Mouse (Mus musculus): ENCODE measurements around the gene Dyrk1a. TPM values are rescaled to one million over a fixed set of nuclear protein-coding genes. Genes with fewer than 3 reads are reported as not detected.

Gene Dyrk1a
- polyA plus RNA-seq, 1 experiment from 2014 or later: 9.5 TPM

DNA sequence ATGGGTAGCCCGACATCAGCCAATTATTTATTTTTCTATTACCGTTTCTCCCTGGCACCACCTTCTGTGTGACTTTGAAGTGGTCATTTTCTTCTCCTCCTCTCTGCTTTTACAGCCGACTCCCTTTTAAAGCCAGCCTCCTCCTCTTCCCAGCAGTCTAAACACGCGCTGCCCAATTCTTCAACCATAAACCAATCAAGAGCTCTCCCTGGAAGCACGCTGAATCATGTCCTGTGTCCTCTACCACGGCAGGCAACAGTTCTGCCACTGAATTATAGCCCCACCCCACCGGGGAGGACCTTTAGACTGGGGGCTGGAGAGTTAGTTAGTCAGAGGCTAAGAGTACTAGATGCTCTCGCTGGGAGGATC, 32.7 kb upstream of the Dyrk1a start:
- Histone ChIP-seq H3K9ac (no peak overlapping the region), H3K36me3 (no peaks in the 10 kb centered on the region), H3K4me2 (no peak overlapping the region), H3K27me3 (no peaks in the 10 kb centered on the region), H3K4me3 (no peak overlapping the region), H3K9me3 (no peaks in the 10 kb centered on the region), H3K4me1 (replicated peaks) (no peaks in the 10 kb centered on the region; the same call in 1 of the 2 replicates), H3K27ac (replicated peaks) (no peak overlapping the region)
- ATAC-seq (ENCODE audit: low read depth): no peak
- WGBS: 9% methylated on average over 9 of the region's 9 CpGs

DNA sequence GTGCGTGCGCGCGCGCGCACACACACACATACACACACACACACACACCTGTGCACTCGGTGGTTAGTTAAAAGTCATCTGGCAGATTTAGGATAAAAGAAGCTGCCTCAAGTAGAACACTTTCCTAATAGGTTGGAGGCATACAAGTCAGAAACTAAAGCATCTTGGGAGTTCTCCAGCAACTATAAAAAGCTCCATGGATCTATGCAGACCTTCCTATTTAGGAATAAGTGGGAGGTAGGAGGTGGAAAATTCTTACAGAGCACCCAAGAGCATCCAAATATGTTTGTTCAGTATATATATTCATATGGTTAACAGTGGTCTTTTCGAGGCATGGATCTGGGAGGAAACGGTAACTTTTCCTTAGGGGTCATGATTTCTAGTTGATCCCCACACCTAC, 29.7 kb upstream of the Dyrk1a start:
- Histone ChIP-seq H3K9ac (no peak overlapping the region), H3K4me3 (no peak overlapping the region), H3K36me3 (no peaks in the 10 kb centered on the region), H3K27me3 (no peaks in the 10 kb centered on the region), H3K27ac (replicated peaks) (no peak overlapping the region), H3K9me3 (no peaks in the 10 kb centered on the region), H3K4me1 (replicated peaks) (no peaks in the 10 kb centered on the region; the same call in 1 of the 2 replicates), H3K4me2 (no peak overlapping the region)
- WGBS: 97% methylated on average over 9 of the region's 9 CpGs
- no peak for ATAC-seq (ENCODE audit: low read depth)

DNA sequence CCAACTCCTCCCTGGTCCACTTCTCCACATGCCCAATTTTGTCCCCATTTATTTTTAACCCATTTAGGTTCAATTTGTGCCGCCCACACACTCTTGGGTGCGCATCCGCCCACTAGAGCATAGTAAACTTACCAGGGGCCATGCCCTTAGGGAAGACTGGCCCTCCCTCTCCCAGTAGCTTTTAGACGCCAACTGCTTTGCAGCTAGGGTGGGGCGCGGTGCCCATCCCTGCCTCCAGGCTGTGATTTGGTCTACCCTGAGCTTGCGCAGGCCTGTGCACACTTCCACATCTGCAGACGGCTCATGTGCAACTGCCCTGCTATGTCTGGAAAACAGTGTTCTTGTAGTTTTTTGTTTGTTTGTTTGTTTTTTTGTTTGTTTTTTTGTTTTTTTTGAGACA, 26.9 kb upstream of the Dyrk1a start:
- no peak for ATAC-seq (ENCODE audit: low read depth)
- no peak overlapping the region for H3K27ac ChIP-seq (replicated peaks)
- no peak overlapping the region for H3K4me2 ChIP-seq
- H3K27me3 ChIP-seq: no peaks in the 10 kb centered on the region
- H3K9ac ChIP-seq: no peak overlapping the region
- no peaks in the 10 kb centered on the region for H3K9me3 ChIP-seq
- H3K36me3 ChIP-seq: no peaks in the 10 kb centered on the region
- H3K4me1 ChIP-seq (replicated peaks): no peaks in the 10 kb centered on the region
- WGBS: 89% methylated on average over 8 of the region's 8 CpGs
- H3K4me3 ChIP-seq: no peak overlapping the region

DNA sequence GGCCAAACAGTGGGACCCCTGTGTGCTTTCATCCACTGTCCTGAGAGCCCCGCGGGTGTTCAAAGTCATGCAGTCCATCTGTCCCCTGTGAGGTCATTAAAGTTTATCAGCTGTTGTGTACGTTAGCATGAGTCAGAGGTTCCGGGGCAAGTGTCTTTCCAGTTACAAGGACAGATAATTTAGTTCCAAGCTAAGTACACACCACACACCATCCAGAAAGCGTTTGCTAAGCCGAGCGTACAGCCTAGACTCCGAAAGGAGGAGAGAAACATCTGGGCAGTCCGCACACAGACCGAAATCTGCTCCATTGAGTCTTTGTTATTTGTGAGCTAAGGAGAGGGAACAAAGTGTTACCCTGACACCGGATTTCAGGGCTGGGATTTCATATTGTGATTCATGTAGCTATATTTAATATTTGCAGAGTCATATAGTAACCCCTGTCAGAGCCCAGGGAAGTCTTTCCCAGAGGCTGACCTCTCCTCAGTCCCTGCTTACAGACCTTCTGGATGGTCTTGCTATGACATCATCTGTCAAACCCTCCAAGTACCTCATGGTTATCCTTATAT, 25.2 kb upstream of the Dyrk1a start:
- 47% methylated on average over 11 of the region's 11 CpGs for WGBS
- H3K4me1 ChIP-seq (replicated peaks): no peaks in the 10 kb centered on the region
- no peaks in the 10 kb centered on the region for H3K36me3 ChIP-seq
- H3K27me3 ChIP-seq: no peaks in the 10 kb centered on the region
- no peak overlapping the region for H3K4me3 ChIP-seq
- no peak overlapping the region for H3K9ac ChIP-seq
- no peak overlapping the region for H3K27ac ChIP-seq (replicated peaks)
- no peak for ATAC-seq (ENCODE audit: low read depth)
- no peaks in the 10 kb centered on the region for H3K9me3 ChIP-seq
- H3K4me2 ChIP-seq: no peak overlapping the region

DNA sequence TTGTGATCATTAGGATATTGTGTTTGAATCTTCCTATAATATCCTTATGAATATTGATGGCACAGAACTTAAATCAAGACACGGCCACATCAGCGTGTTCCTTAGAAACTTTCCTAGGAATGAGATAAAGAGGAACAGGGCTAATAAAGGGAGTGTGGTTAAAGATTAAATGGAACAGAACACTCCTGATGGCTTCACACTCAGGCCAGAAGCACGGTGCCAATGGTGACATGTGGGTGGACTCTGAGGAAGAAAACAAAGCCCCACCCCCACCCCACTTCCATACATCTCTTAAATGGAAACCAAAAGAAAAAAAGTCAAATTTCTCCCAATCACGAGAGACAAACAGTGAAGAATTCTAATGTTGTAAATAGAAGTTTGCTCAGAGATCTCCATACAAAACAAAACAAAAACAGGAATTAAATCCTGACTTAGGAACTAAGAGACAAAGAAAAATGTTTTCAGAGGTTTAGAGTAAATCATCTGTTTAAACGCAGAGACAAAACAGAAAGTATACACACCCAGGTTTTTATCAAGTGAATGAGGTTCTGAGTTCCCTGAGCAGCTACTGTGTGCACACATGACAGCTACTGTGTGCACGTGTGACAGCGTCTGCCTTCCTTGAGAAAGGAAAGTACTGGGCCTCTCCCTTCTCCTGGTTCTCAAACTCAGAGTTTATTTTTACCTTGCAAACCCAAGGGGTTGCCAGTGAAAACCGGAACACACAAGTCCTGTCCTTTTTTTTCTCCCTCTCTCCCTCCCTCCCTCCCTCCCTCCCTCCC, 23.8 kb upstream of the Dyrk1a start:
- no peak overlapping the region for H3K4me3 ChIP-seq
- no peak overlapping the region for H3K27ac ChIP-seq (replicated peaks)
- no peaks in the 10 kb centered on the region for H3K36me3 ChIP-seq
- no peak for ATAC-seq (ENCODE audit: low read depth)
- H3K9ac ChIP-seq: no peak overlapping the region
- H3K9me3 ChIP-seq: no peaks in the 10 kb centered on the region
- H3K27me3 ChIP-seq: no peaks in the 10 kb centered on the region
- WGBS: 54% methylated on average over 8 of the region's 8 CpGs
- no peaks in the 10 kb centered on the region for H3K4me1 ChIP-seq (replicated peaks)
- no peak overlapping the region for H3K4me2 ChIP-seq

DNA sequence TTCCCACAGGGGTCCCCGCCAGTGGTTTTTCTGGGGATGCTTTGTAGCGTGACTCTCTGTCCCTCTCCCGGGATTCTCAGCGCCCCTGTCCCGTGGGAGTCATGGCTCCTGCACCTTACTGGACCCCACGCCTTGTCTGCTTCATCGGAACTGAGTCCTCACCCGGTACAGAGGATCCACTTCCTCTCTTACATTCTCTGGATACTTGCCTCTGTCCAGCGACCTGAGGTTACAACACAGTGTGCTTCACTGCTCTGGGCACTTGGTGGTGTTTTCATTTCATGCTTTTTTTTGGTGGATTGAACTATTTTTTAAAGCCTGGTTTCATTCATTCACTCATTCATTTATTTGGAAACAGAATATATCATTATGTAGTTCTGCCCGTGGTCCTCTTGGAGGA, 20.0 kb upstream of the Dyrk1a start:
- no peak overlapping the region for H3K9ac ChIP-seq
- no peak for ATAC-seq (ENCODE audit: low read depth)
- 80% methylated on average over 10 of the region's 10 CpGs for WGBS
- no peaks in the 10 kb centered on the region for H3K4me1 ChIP-seq (replicated peaks)
- H3K9me3 ChIP-seq: no peaks in the 10 kb centered on the region
- no peaks in the 10 kb centered on the region for H3K36me3 ChIP-seq
- H3K27ac ChIP-seq (replicated peaks): no peak overlapping the region
- H3K27me3 ChIP-seq: no peaks in the 10 kb centered on the region
- H3K4me2 ChIP-seq: no peak overlapping the region
- H3K4me3 ChIP-seq: no peak overlapping the region

DNA sequence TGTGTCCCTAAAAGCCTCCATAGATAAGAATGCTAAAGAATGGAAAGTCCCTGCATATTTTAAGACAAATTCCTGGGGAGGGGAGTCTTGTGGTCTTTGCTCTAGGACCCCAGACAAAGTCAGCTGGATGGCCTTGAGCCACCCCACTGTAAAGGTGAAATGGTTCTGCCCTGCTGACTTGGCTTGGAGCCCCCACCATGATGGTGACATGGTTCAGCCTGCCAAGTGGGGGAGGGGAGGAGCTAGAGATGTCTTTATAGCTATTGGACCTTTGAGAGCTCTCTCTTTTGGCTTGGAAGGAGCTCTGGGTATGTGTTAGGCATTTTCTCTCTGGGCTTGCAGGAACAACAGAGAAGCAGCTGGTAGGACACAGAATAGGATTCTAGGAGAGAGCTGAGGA, 17.9 kb upstream of the Dyrk1a start:
- H3K4me3 ChIP-seq: no peak overlapping the region
- no peaks in the 10 kb centered on the region for H3K27me3 ChIP-seq
- no peak overlapping the region for H3K27ac ChIP-seq (replicated peaks)
- H3K9ac ChIP-seq: no peak overlapping the region
- H3K9me3 ChIP-seq: no peaks in the 10 kb centered on the region
- no peaks in the 10 kb centered on the region for H3K4me1 ChIP-seq (replicated peaks)
- ATAC-seq (ENCODE audit: low read depth): no peak
- H3K4me2 ChIP-seq: no peak overlapping the region
- H3K36me3 ChIP-seq: no peaks in the 10 kb centered on the region

DNA sequence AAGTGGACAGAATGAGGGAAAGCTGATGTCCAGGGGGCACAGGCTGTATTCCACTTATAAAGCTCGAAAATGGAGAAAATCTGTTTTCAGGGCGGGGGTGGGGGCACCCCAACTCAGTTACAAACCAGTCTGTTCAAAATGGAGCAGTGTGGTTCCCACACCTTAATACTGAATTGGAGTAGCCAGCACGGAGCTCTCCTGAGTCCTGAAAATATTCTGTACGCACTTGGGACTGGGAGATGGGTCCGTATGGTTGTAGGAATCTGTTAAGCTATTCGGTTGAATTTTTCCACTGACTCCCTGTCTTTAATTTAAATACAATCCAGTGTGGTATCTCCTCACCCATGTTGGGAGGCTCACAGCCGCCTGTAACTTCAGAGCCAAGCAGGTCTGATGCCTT, 14.5 kb upstream of the Dyrk1a start:
- WGBS: 85% methylated on average over 7 of the region's 7 CpGs
- no peaks in the 10 kb centered on the region for H3K9me3 ChIP-seq
- ATAC-seq (ENCODE audit: low read depth): no peak
- H3K27ac ChIP-seq (replicated peaks): no peak overlapping the region
- H3K4me3 ChIP-seq: no peak overlapping the region
- H3K27me3 ChIP-seq: no peaks in the 10 kb centered on the region
- no peak overlapping the region for H3K9ac ChIP-seq
- H3K4me1 ChIP-seq (replicated peaks): no peaks in the 10 kb centered on the region
- H3K36me3 ChIP-seq: no peaks in the 10 kb centered on the region
- no peak overlapping the region for H3K4me2 ChIP-seq

DNA sequence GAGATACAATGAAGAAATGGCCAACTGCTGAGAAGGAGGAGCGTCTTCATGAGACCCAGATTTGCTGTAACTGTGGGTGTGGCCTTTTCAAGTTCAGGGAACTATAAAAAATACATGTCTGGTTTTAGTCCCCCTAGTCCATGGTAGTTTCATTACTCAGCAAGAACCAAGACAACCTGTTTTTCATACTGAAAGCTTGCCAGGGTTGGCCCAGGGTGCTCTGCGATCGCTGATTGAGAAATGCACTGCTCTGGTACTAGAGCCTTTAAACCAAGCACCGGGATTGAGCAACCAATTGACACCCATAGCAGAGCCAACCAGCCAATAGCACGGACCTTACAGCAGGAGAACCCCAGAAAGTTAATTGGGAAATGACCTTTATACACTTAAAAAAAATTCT, 13.6 kb upstream of the Dyrk1a start:
- Histone ChIP-seq H3K27me3 (no peaks in the 10 kb centered on the region), H3K9ac (no peak overlapping the region), H3K9me3 (no peaks in the 10 kb centered on the region), H3K4me3 (no peak overlapping the region), H3K27ac (replicated peaks) (no peak overlapping the region), H3K36me3 (no peaks in the 10 kb centered on the region), H3K4me1 (replicated peaks) (no peaks in the 10 kb centered on the region), H3K4me2 (no peak overlapping the region)
- ATAC-seq (ENCODE audit: low read depth): no peak
- 81% methylated on average over 5 of the region's 5 CpGs for WGBS

DNA sequence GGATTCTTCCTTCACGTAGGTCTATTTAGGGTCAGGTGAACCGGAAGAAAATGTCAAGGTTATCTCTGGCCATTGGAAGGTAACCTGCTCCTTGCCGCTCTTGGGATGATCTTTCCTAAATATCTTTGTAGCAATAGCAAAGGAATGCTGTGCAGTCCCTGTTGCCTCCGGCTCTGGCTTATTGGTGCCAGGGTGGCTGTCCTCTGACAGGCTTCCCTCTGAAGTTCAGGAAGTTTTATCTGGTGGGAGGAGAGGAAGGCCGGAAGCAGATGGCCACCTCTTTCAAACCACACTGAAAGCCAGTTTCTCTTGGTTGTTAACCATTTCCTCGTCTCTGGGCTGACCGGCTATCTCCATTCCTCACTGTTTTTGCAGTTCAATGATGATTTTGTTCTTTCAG, 10.5 kb upstream of the Dyrk1a start:
- no peak overlapping the region for H3K9ac ChIP-seq
- no peaks in the 10 kb centered on the region for H3K36me3 ChIP-seq
- no peaks in the 10 kb centered on the region for H3K9me3 ChIP-seq
- no peaks in the 10 kb centered on the region for H3K27me3 ChIP-seq
- H3K4me3 ChIP-seq: no peak overlapping the region
- no peaks in the 10 kb centered on the region for H3K4me1 ChIP-seq (replicated peaks)
- no peak for ATAC-seq (ENCODE audit: low read depth)
- H3K4me2 ChIP-seq: no peak overlapping the region
- H3K27ac ChIP-seq (replicated peaks): no peak overlapping the region
- 64% methylated on average over 7 of the region's 7 CpGs for WGBS

DNA sequence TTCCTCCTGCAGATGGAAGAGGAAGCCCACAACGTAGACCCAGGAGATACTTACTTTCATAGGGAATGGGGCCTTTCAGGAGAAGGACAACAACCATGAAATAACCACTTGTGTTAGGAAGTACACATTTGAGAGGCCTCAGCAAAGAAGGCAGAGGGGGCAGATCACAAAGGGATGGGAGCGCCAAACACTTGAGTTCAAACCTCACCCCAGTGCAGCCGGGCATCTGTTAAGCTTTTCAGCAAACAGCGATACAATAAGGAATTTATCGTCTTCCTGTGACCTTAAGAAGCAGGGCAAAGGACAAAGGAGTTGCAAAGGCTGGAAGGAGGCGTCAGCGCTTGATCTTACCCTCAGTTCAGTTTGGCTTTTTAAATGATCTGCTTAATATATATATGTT, 10.0 kb upstream of the Dyrk1a start:
- Histone ChIP-seq H3K4me2 (no peak overlapping the region), H3K27ac (replicated peaks) (no peak overlapping the region), H3K27me3 (no peaks in the 10 kb centered on the region), H3K36me3 (no peaks in the 10 kb centered on the region), H3K9ac (no peak overlapping the region), H3K4me1 (replicated peaks) (no peaks in the 10 kb centered on the region), H3K9me3 (no peaks in the 10 kb centered on the region), H3K4me3 (no peak overlapping the region)
- ATAC-seq (ENCODE audit: low read depth): no peak
- 67% methylated on average over 7 of the region's 7 CpGs for WGBS

DNA sequence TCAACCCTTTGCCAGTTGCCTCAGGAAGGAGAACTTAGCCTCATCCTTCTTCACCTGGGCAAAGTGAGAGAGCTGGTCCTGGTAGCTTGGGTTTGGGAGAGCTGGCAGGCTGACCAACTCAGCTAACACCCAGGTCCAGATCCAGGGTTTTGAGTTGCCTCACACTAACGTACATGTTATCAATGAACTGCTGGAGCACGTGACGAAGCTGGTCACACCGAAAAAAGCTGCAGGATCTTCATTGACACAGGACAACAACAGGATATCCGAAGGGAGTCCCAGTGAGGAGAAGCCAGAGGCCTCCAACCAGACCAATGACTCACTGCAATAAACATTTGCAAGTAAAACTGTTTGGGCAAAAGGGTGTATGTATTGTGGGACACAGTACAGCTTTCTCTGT, 9.2 kb upstream of the Dyrk1a start:
- Histone ChIP-seq H3K27me3 (no peaks in the 10 kb centered on the region), H3K9me3 (no peaks in the 10 kb centered on the region), H3K27ac (replicated peaks) (no peak overlapping the region), H3K4me1 (replicated peaks) (no peaks in the 10 kb centered on the region), H3K36me3 (no peaks in the 10 kb centered on the region), H3K4me3 (no peak overlapping the region), H3K4me2 (no peak overlapping the region), H3K9ac (no peak overlapping the region)
- WGBS: 87% methylated on average over 5 of the region's 5 CpGs
- no peak for ATAC-seq (ENCODE audit: low read depth)

DNA sequence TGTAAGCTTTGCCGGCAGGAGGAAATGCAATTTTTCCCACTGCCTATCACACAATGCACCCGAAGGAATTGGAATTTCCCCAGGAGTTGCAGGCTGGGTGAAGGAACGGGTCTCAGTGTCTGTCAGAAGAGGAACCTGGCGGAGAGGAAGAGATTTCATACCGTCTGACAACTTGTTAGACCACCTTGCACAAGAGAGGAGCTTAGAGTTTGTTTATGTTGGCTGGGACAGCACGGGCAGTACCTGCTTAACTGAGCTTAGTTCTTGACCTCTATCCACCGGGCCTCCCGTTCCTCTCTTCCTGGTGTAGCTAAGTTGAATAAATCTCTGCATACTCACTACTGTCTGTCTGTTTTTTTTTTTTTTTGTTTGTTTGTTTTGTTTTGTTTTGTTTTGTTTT, 3.7 kb upstream of the Dyrk1a start:
- H3K4me2 ChIP-seq: no peak overlapping the region
- H3K36me3 ChIP-seq: no peaks in the 10 kb centered on the region
- 73% methylated on average over 8 of the region's 8 CpGs for WGBS
- no peak overlapping the region for H3K27ac ChIP-seq (replicated peaks)
- no peak overlapping the region for H3K9ac ChIP-seq
- no peak overlapping the region for H3K4me3 ChIP-seq
- peaks cover 7% of the 10 kb centered on the region for H3K4me1 ChIP-seq (replicated peaks)
- no peak for ATAC-seq (ENCODE audit: low read depth)
- no peaks in the 10 kb centered on the region for H3K27me3 ChIP-seq
- H3K9me3 ChIP-seq: no peaks in the 10 kb centered on the region

Measured in neural tube, embryonic 13.5 days (tissue).